Mouse (Mus musculus) E14TG2a.4 (cell line): ENCODE results near the gene Otud4.
A peak's percentile ranks its signal among the peaks of the same experiment; 100 is the strongest.

Source experiments
- H3K27me3 ChIP-seq: 2 replicates; pipeline ENCODE4 v1.6.1; 2014; ENCODE audit warnings: low read length, control low read depth; ENCODE audit not compliant: insufficient read depth
- H3K36me3 ChIP-seq: 2 replicates; pipeline ENCODE4 v1.6.1; 2014; ENCODE audit warnings: low read length, control low read depth; ENCODE audit not compliant: insufficient read depth
- H3K4me1 ChIP-seq: replicated peaks from 2 replicates; pipeline ENCODE4 v1.6.1; 2014; ENCODE audit warnings: low read depth, low read length, control low read depth
- H3K4me3 ChIP-seq: replicated peaks from 2 replicates; pipeline ENCODE4 v1.5.1; 2014; ENCODE audit warnings: mild to moderate bottlenecking, low read length
- H3K9me3 ChIP-seq: 2 replicates; pipeline ENCODE4 v1.6.1; 2014; ENCODE audit warnings: low read length, control low read depth
- CTCF ChIP-seq: conservative IDR thresholded peaks from 2 replicates; pipeline ENCODE4 v1.5.1; 2014; ENCODE audit warnings: low read length
- NANOG ChIP-seq: IDR thresholded peaks from 2 replicates; pipeline ENCODE4 v1.6.1; 2014; ENCODE audit warnings: borderline replicate concordance, low read length, mixed read lengths
- POU5F1 ChIP-seq: IDR thresholded peaks from 2 replicates; pipeline ENCODE4 v1.6.1; 2014; ENCODE audit warnings: low read length, borderline replicate concordance

Gene Otud4

DNA sequence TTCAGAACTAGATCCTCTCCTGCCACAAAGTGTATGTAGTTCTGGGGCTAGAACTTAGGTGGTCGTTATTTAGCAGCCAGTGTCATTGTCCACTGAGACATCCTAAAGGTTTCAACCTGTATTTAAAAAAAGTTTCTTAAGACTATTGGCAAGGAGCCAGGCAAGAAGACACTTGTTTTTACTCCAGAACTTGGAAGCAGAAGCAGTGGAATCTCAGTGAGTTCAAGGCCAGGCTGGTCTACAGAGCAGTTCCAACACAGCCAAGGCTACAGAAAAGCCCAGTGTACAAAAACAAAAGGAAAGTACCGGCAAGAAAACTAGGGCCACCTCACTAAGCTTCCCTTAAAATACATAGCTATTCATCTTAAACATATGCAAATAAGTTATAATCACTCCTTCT, 53.1 kb downstream of the Otud4 start:
- no peak for TF ChIP-seq NANOG
- no peak for TF ChIP-seq CTCF

DNA sequence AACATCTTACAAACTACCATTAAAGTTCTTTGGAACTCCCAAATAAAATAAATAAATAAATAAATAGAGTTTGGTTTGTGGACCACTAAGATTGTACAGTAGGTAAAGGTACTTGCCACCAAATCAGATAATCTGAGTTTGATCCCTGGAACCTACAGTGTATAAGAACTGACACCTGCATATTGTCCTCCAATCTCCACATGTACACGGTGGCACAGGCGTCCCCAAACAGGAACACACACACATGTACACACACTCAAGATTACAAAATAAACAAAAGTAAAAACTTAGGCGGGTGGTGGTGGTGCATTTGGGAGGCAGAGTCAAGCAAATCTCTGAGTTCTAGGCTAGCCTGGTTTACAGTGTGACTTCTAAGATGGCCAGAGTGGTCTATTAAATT, 67.3 kb downstream of the Otud4 start:
- TF ChIP-seq CTCF: no peak
- no peak for TF ChIP-seq NANOG
- no peak for TF ChIP-seq POU5F1
- H3K4me3 ChIP-seq: no peak overlapping the region
- no peaks in the 10 kb centered on the region for H3K9me3 ChIP-seq
- no peaks in the 10 kb centered on the region for H3K27me3 ChIP-seq
- H3K4me1 ChIP-seq: peaks cover 10% of the 10 kb centered on the region
- peaks cover 59% of the 10 kb centered on the region for H3K36me3 ChIP-seq

More for the DNA sequence above, 53.1 kb downstream of the Otud4 start:
- Histone ChIP-seq H3K27me3 (no peaks in the 10 kb centered on the region), H3K36me3 (peaks cover 98% of the 10 kb centered on the region), H3K4me1 (no peaks in the 10 kb centered on the region), H3K4me3 (no peak overlapping the region), H3K9me3 (no peaks in the 10 kb centered on the region)

DNA sequence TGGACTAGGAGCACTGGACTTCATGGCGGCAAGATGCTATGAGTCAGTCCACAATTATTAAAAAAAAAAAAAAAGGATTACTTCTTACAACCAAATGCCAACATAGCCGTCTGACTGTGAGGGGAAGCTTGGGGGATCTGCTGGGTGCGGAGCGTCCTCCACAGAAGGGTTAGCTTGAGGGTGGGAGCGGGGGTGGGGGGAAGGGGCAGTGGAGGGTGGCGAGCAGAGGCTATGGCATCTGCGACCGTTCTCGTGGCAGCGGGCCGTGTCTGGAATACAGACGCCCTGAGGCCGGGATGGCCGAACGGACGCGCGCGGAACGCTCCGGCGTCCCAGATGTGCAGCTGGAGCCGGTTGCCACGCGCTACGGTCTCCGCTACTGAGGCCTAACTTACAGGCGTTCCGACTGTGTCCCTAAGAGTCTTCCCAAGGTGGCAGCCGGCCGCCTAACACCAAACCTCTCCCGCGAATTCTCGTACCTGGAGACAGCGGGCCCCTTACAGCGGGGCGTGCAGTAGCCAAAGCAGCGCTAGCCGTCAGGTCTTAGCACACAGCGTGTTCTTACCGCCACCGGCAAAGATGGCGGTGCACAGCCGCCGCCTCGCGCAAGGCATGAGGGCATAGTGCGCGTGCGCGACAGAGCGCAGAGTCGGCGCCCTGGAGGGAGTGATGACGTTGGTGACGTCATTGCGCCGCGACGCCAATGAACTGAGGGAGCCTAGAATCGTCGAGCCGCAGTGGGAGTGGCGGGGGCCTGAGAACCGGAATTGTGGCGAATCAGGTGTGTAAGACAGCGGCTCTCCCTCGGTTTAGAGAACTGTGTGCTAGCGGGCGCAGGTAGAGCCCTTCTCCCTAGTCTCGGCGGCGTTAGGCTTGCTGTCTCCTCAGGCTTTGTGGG, 71.9 kb downstream of the Otud4 start, which contains the start of the genes Abce1 and Anapc10:
Abce1 (minus strand) TSS at position 677 of the 898 bp plus-strand sequence.
Anapc10 (plus strand) TSS at position 757 of the 898 bp plus-strand sequence.
- Histone ChIP-seq H3K27me3 (no peaks in the 10 kb centered on the region), H3K4me1 (peaks cover 32% of the 10 kb centered on the region), H3K9me3 (no peaks in the 10 kb centered on the region), H3K36me3 (peaks cover 42% of the 10 kb centered on the region), H3K4me3 (peak within 1 kb of the TSS; percentile 94)
- no peak for TF ChIP-seq CTCF
- no peak for TF ChIP-seq NANOG
- no peak for TF ChIP-seq POU5F1

DNA sequence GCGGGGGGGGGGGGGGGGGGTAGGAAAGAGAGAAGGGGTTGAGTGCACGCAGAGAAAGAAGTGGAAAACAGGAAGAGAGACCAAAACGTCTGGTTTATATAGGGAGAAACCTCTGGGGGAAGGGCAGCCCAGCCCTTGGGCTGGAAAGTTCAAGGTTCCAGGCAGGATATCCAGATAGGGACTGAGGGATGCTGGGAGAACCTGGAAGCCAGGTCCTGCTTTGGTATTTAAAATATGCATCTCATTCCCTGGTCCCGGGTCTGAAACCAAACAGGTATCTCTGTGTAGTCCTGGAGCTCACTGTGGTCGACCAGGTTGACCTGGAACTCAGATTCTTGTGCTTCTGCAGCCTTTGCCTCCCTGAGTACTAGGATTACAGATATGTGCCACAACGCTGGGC, 73.3 kb downstream of the Otud4 start:
- Histone ChIP-seq H3K4me1 (peaks cover 32% of the 10 kb centered on the region), H3K36me3 (peaks cover 41% of the 10 kb centered on the region), H3K27me3 (no peaks in the 10 kb centered on the region), H3K4me3 (peak overlapping the region; percentile 94), H3K9me3 (no peaks in the 10 kb centered on the region)
- no peak for TF ChIP-seq NANOG
- no peak for TF ChIP-seq POU5F1
- no peak for TF ChIP-seq CTCF

DNA sequence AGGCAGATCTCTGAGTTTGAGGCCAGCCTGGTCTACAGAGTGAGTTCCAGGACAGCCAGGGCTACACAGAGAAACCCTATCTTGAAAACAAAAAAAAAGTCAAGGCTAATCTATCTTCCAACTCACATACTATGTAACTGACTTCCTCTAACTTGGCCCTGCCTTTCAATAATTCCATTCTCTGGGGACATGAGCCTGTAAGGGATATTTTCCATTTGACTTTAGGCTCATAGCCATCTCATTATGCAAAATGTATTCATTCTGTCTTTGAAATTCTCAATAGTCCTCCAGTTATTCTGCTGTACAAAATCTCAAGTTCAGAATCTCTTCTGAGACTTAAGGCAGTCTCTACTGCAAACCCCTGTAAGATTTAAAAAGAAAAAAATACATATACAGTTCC, 82.1 kb downstream of the Otud4 start:
- no peaks in the 10 kb centered on the region; the same call in 1 of the 2 replicates for H3K4me1 ChIP-seq
- no peak overlapping the region for H3K4me3 ChIP-seq
- no peaks in the 10 kb centered on the region for H3K9me3 ChIP-seq
- peaks cover 73% of the 10 kb centered on the region for H3K36me3 ChIP-seq
- TF ChIP-seq POU5F1: no peak
- no peak for TF ChIP-seq NANOG
- TF ChIP-seq CTCF: no peak
- H3K27me3 ChIP-seq: no peaks in the 10 kb centered on the region

DNA sequence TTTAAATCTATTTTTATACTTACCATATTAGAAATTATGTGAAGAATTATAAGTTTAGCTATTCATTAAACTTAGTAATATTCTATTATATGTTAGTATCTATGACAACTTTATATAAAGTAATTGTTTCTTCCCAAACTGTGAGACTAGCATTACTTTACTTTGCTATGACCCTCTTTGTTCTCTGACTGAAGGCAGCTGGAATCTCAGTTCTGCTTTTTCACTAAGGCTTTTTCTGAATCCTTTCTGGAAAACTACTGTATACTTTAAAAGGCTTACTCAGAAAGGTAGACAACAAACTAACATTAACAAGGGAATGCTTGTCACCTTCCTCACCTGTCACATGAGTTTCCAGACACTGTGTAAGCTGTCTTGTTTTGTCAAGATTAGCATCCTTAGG, 83.9 kb downstream of the Otud4 start:
- TF ChIP-seq NANOG (no peak), POU5F1 (no peak), CTCF (no peak)
- Histone ChIP-seq H3K4me3 (no peak overlapping the region), H3K27me3 (no peaks in the 10 kb centered on the region), H3K4me1 (no peaks in the 10 kb centered on the region; the same call in 1 of the 2 replicates), H3K9me3 (no peaks in the 10 kb centered on the region), H3K36me3 (peaks cover 59% of the 10 kb centered on the region)

DNA sequence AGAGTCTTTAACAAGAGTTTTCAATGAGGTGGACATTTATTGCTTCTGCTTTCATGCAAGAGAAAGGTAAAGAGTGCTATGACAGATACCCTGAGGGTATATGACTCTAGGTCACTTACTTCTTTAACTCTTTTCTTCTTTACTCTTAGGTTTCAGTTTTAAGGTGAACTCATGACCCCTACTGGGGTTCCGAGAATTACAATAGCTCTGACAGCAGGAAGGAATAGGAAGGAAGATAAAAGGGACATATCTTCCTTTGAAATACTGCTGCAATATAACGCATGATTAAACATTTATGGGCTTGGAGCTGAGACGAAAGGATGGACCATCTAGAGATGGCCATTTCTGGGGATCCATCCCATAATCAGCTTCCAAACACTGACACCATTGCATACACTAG, 85.2 kb downstream of the Otud4 start:
- Histone ChIP-seq H3K9me3 (no peaks in the 10 kb centered on the region), H3K27me3 (no peaks in the 10 kb centered on the region), H3K4me3 (no peak overlapping the region), H3K36me3 (peaks cover 58% of the 10 kb centered on the region), H3K4me1 (no peaks in the 10 kb centered on the region; the same call in 1 of the 2 replicates)
- TF ChIP-seq POU5F1 (no peak), NANOG (no peak), CTCF (no peak)
